Mouse (Mus musculus) limb, embryonic 12.5 days (tissue): ENCODE data around the gene Clcn1. TPM values are rescaled to one million over a fixed set of nuclear protein-coding genes. Genes with fewer than 3 reads are reported as not detected.

Source experiments
- ATAC-seq: fragments of 200-750 bp; cut with Nextera tagmentation; 2 replicates; pipeline ENCODE4 v1.8.0; 2017; ENCODE audit warnings: low read depth, moderate TSS enrichment; ENCODE audit not compliant: insufficient number of reproducible peaks, insufficient read depth, low FRiP score, low TSS enrichment
- H3K27ac ChIP-seq: fragments of 300-500 bp; sonication (generic); 2 replicates; pipeline ENCODE4 v1.5.1; 2016; ENCODE audit warnings: mild to moderate bottlenecking, moderate library complexity
- H3K27me3 ChIP-seq: fragments of 300-500 bp; sonication (generic); 2 replicates; pipeline ENCODE4 v1.6.1; 2016; ENCODE audit warnings: mild to moderate bottlenecking, moderate library complexity
- H3K36me3 ChIP-seq: fragments of 300-500 bp; sonication (generic); 2 replicates; pipeline ENCODE4 v1.6.1; 2016; ENCODE audit warnings: mild to moderate bottlenecking, moderate library complexity
- H3K4me1 ChIP-seq: fragments of 300-500 bp; sonication (generic); replicated peaks from 2 replicates; pipeline ENCODE4 v1.6.1; 2016
- H3K4me2 ChIP-seq: fragments of 300-500 bp; sonication (generic); 2 replicates; pipeline ENCODE4 v1.6.1; 2016; ENCODE audit warnings: mild to moderate bottlenecking, moderate library complexity
- H3K4me3 ChIP-seq: fragments of 300-500 bp; sonication (generic); replicated peaks from 2 replicates; pipeline ENCODE4 v1.5.1; 2016; ENCODE audit warnings: mild to moderate bottlenecking
- H3K9ac ChIP-seq: fragments of 300-500 bp; sonication (generic); replicated peaks from 2 replicates; pipeline ENCODE4 v1.6.1; 2016; ENCODE audit warnings: mild to moderate bottlenecking, moderate library complexity
- H3K9me3 ChIP-seq: fragments of 300-500 bp; sonication (generic); 2 replicates; pipeline ENCODE4 v1.6.1; 2016; ENCODE audit warnings: mild to moderate bottlenecking, moderate library complexity
- WGBS: fragments of 180-500 bp; shearing (Covaris S2); methylation state at CpG from one replicate; pipeline ENCODE4 v1.1.7; 2016; 5-methylcytosine and 5-hydroxymethylcytosine counted together
- polyA plus RNA-seq: library from polyadenylated mRNA; unstranded; fragments of >200 nt; fragmentation: Nextera tagmentation; extraction: Ambion mirVana; gene quantifications from 2 replicates; pipeline ENCODE4 v1.2.1, GENCODE M21; 2016

The Clcn1 gene
- 0.51 and 0.56 TPM in 2 replicates for polyA plus RNA-seq

DNA sequence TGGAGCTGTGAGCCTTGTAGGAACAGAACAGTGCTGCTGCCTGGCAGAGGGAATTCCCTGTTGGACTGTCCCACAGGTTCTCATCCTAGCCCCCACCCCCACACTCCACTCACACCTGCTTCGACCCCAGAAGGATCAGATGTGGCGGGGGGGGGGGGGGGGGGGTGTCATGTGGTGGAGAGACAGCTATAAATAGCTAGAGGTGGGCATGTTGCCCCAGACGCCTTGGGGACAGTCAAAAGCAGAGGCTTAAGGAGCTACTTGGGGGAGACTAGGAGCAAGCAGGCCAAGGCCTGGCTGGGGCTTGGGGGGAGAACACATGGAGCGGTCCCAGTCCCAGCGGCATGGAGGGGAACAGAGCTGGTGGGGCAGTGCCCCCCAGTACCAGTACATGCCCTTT is at the start of gene Clcn1:
Gene Clcn1, plus strand, starts transcription at position 238 of the 400 bp plus-strand sequence.
- Histone ChIP-seq H3K27ac (no peak within 1 kb of the TSS), H3K4me3 (no peak within 1 kb of the TSS), H3K4me2 (no peak within 1 kb of the TSS), H3K27me3 (no peaks in the 10 kb centered on the region), H3K36me3 (peaks cover 45% of the 10 kb centered on the region), H3K9me3 (no peaks in the 10 kb centered on the region), H3K4me1 (no peaks in the 10 kb centered on the region), H3K9ac (no peak within 1 kb of the TSS)
- no peak for ATAC-seq
- 61% methylated on average over 4 of the region's 5 CpGs for WGBS

DNA sequence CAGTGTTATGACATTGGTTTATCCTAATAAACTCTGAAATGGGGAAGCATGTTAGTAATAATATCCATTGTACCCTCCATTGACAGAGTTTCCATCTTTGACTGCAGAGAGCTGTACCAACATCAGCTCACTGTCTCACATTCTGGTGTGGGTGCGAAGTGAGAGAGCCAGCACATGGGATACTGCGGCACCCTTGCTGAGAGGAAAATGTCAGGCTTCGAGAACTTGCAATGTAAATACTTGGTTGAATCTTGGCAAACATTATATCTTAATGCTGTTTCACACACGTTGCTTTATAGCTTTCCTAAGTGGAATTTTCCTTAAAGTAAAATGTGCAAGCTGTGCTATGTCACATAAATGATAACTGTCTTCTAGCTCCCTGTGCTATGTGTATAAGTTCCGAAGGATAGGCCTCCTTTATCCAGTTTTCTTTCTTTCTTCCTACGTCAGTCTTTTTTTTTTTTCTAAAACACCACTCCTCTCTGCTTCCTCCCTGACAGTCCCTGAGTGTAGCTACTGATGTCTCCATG is 49.1 kb upstream of the Clcn1 start:
- no peak for ATAC-seq
- no peaks in the 10 kb centered on the region for H3K36me3 ChIP-seq
- H3K27me3 ChIP-seq = no peaks in the 10 kb centered on the region
- no peak overlapping the region for H3K4me2 ChIP-seq
- H3K4me3 ChIP-seq = no peak overlapping the region
- H3K4me1 ChIP-seq = no peaks in the 10 kb centered on the region
- H3K9me3 ChIP-seq = no peaks in the 10 kb centered on the region
- no peak overlapping the region for H3K27ac ChIP-seq
- H3K9ac ChIP-seq = no peak overlapping the region
- 76% methylated on average over 6 of the region's 6 CpGs for WGBS

DNA sequence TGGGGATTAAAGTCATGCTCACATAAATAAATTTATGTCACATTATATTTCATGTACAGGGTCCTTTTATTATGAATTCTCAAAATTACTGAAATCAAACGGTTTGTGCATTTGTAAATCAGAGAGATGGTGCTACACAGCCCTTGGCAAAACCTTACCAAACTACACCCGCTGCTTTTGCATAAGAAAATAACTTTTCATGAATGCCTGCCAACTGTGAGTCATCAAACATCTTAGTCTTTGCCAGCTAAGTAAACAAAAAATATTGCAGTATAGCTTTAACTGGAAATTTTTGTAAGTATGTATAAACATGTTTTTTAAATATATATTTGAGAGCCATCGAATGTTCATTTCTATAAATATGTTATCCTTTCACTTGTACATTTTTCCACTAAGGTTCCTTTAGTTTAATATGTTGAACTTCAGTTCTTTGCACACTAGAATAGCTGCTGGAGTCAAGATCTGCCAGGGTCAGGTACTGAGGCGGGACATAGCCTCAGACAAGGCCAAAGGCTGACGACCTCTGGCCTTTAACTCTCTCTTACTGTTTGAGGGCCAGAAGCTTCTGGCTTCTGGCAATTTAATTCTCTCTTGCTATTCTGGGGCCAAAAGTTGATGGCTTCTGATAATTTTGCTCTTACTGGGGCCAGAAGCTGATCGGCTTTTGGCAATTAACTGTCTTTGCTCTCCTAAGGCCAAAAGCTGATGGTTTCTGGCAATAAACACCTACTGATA is 45.0 kb upstream of the Clcn1 start:
- ATAC-seq = no peak

DNA sequence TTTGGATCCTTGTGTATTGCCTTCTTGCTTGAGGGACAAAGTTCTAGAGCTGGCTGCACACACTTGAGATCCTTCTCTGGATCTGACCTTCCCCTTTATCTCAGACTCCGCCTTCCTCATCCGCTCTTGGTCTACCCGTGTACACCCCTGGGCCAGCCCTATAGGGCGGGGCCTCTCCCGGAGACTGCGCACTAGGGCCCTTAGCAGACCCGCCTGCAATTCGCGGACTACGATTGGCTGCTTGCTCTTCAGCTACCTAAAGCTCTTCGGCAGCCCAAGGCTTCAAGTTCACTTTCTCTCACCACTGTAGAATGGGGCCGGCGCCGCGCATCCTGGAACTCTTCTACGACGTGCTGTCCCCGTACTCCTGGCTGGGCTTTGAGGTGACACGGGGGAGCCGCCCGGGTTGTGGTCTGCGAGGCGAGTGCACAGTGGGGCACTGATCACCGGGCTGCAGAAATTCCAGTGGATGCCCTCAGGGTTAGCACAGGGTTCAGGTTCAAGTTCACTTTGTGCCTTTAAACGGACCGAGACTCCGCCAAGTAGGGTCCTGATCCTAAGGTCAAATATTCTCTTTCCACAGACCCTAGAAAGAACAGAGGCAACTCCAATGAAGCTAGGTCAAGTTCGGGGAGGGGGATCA is 40.7 kb upstream of the Clcn1 start, which contains the start of gene Gstk1:
Gene Gstk1, plus strand, starts transcription at position 225 of the 643 bp plus-strand sequence.
- peak within 1 kb of the TSS; percentile 61 for H3K4me2 ChIP-seq
- peak within 1 kb of the TSS; percentile 48 for H3K4me3 ChIP-seq
- peak; percentile 100 for ATAC-seq
- no peaks in the 10 kb centered on the region for H3K9me3 ChIP-seq
- peak within 1 kb of the TSS; percentile 54 for H3K9ac ChIP-seq
- no peaks in the 10 kb centered on the region for H3K36me3 ChIP-seq
- 3% methylated on average over 28 of the region's 28 CpGs for WGBS
- H3K4me1 ChIP-seq = no peaks in the 10 kb centered on the region; the same call in 1 of the 2 replicates
- H3K27me3 ChIP-seq = peaks cover 15% of the 10 kb centered on the region
- H3K27ac ChIP-seq = no peak within 1 kb of the TSS

More for the DNA sequence above, 45.0 kb upstream of the Clcn1 start:
- peaks cover 5% of the 10 kb centered on the region for H3K27me3 ChIP-seq
- H3K9me3 ChIP-seq = no peaks in the 10 kb centered on the region
- no peak overlapping the region for H3K4me3 ChIP-seq
- no peak overlapping the region for H3K9ac ChIP-seq
- H3K36me3 ChIP-seq = no peaks in the 10 kb centered on the region
- H3K4me1 ChIP-seq = no peaks in the 10 kb centered on the region; the same call in 1 of the 2 replicates
- WGBS = 73% methylated on average over 6 of the region's 6 CpGs
- no peak overlapping the region for H3K4me2 ChIP-seq
- no peak overlapping the region for H3K27ac ChIP-seq

DNA sequence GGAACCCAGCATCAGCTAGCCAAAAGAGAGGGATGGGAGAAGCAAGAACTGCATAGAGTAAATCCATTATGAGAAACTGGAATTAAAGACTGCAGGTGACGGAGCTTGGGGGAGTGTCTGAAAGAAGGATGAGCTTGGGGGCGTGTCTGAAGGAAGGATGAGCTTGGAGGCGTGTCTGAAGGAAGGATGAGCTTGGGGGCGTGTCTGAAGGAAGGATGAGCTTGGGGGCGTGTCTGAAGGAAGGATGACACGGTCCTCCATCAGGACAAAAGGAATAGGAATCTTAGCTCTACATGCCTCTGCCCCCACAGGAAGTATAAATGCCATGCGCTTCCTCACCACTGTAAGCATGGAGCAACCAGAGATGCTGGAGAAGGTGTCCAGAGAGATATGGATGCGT is 39.3 kb upstream of the Clcn1 start:
- Histone ChIP-seq H3K9ac (no peak overlapping the region), H3K4me3 (no peak overlapping the region), H3K27me3 (peaks cover 15% of the 10 kb centered on the region), H3K36me3 (no peaks in the 10 kb centered on the region), H3K4me2 (no peak overlapping the region), H3K27ac (no peak overlapping the region), H3K9me3 (no peaks in the 10 kb centered on the region), H3K4me1 (no peaks in the 10 kb centered on the region; the same call in 1 of the 2 replicates)
- whole genome bisulfite sequencing = 12% methylated on average over 8 of the region's 8 CpGs
- ATAC-seq = no peak

DNA sequence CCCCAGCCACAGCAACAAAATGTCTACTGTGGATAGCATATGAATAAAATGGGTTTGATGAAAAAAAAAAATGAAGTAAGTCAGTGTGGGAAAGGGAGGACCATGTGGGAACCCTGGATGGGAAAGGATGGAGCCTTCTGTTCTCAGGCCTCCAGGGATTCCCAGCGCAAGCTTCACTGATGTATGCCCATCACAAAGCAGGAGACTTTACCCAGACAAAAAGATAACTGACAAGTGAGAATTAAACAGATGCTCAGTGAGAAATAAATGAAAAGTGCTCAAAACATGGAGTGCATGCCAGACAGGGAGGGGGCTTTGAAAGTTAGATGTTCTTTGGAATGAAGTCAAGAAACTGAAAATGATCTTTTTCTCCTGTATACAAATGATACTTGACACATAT is 38.5 kb upstream of the Clcn1 start:
- Histone ChIP-seq H3K9ac (no peak overlapping the region), H3K4me3 (no peak overlapping the region), H3K9me3 (no peaks in the 10 kb centered on the region), H3K4me2 (no peak overlapping the region), H3K4me1 (no peaks in the 10 kb centered on the region; the same call in 1 of the 2 replicates), H3K27me3 (peaks cover 15% of the 10 kb centered on the region), H3K36me3 (no peaks in the 10 kb centered on the region), H3K27ac (no peak overlapping the region)
- WGBS = 88% methylated on average over 1 of the region's 1 CpGs
- no peak for ATAC-seq

DNA sequence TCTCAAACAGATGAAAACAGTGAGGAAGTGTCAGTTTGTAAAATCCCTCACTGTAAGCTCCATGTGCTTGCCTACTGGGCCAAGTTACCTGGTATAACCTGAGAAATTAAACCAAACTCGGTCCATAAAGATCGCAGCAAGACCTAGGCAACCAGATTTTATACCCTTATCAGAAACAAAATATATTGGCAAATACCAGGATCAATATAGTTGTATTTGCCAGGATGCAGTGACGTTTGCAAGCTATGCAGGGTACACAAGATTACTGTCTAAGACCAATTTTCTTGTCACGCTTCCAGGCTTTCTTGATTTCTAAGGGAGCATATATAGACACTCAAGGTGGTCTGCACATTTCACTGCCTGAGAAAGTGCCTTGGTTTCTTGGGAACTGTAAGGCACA is 34.7 kb upstream of the Clcn1 start:
- Histone ChIP-seq H3K4me1 (no peaks in the 10 kb centered on the region), H3K4me2 (no peak overlapping the region), H3K9ac (no peak overlapping the region), H3K9me3 (no peaks in the 10 kb centered on the region), H3K27me3 (peaks cover 7% of the 10 kb centered on the region), H3K4me3 (no peak overlapping the region), H3K36me3 (no peaks in the 10 kb centered on the region), H3K27ac (no peak overlapping the region)
- 84% methylated on average over 4 of the region's 4 CpGs for WGBS
- no peak for ATAC-seq

DNA sequence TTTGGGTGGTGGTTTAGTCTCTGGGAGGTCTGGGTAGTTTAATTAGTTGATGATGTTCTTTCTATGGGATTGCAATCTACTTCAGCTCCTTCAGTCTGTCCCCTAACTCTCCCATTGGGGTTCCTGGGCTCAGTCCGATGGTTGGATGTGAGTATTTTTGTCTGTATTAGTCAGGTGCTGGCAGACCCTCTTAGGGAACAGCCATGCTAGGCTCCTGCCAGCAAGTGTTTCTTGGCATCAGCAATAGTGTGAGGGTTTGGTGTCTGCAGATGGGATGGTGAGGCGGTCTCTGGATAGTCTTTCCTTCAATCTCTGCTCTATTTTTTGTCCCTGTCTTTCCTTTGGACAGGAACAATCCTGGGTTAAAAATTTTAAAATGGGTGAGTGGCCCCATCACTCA is 33.4 kb upstream of the Clcn1 start:
- Histone ChIP-seq H3K9ac (no peak overlapping the region), H3K9me3 (no peaks in the 10 kb centered on the region), H3K27ac (no peak overlapping the region), H3K27me3 (no peaks in the 10 kb centered on the region), H3K4me1 (no peaks in the 10 kb centered on the region), H3K4me2 (no peak overlapping the region), H3K36me3 (no peaks in the 10 kb centered on the region), H3K4me3 (no peak overlapping the region)
- ATAC-seq = no peak
- 82% methylated on average over 2 of the region's 2 CpGs for WGBS

DNA sequence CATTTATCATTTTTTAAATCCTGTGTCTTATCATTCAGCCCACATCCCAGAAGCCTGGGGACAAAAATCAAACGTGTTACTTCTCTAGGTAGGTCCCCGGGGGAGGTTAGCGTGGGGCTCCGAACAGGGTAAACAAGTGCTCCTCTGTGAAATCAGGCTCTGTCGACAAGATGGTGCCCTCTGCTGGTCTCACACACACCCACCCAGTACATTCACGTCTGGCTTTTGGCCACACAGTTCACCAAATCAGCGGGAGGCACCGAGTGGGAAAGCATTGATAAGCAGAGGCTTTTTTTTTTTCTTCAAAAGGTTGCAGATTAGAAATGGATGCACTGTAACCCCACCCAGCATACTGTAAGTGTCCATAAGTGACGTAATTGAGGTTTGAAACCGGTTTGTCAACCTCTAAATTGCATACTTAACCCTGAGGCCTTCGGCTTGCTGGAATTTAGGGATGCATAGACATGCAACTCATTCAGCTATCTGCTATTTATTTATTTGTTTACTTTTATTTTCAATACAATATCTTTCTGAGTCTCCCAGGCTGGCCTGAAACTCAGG is 29.1 kb upstream of the Clcn1 start:
- H3K36me3 ChIP-seq = no peaks in the 10 kb centered on the region
- H3K27me3 ChIP-seq = no peaks in the 10 kb centered on the region
- H3K4me1 ChIP-seq = no peaks in the 10 kb centered on the region
- no peaks in the 10 kb centered on the region for H3K9me3 ChIP-seq
- H3K9ac ChIP-seq = no peak overlapping the region
- H3K4me3 ChIP-seq = no peak overlapping the region
- no peak overlapping the region for H3K4me2 ChIP-seq
- H3K27ac ChIP-seq = no peak overlapping the region
- no peak for ATAC-seq
- 18% methylated on average over 11 of the region's 11 CpGs for WGBS

DNA sequence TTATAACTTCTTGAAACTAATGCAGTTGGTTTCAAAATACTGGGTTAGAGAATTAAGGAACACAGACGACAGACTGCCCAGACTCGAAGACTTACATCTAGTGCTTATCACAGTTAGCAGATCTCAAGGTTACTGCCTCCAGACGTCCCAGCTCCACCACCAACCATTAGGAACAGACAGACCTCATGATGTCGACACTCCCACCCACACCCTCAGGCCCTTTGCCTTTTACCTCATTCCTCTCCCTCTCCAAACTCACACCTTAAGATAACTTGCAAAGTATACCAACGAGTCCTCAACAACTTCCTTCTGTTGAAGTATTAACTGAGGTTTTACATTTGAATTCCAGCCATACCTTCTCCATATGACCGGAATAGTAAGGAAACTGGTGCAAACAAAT is 26.1 kb upstream of the Clcn1 start:
- no peak overlapping the region for H3K9ac ChIP-seq
- H3K27ac ChIP-seq = no peak overlapping the region
- no peak for ATAC-seq

DNA sequence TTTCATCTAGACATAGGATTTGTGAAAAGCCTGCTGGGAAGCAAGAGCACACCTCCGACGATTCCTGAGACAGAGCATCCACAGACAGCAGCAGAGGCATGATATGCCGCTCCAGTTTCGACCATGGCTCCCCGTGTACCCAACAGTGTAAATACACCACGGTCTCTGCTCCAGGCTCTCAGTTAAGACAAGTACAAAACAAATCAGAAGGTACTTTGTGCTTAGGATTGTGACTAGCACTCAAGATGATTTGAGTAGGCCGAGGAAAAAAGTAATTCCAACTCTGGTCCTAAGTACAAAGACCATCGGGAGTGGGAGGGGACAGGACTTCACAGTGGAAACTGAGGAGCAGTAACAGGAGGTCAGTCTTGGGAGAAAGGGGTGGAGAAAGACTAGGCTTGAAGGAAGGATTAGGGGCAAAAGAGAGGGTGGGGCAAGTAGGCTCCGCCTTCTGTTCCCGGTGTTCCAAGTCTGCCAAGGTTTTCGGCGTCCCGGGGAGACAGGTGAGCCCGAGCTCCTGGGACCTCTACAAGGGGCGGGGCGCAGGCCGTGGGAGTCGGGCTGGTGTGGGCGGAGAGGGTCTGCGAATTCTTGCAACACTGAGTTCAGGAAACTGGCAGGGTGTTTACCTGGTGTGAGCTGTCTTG is 24.8 kb upstream of the Clcn1 start, which contains the start of gene Tmem139:
Gene Tmem139, plus strand, starts transcription at position 447 of the 647 bp plus-strand sequence.
- Histone ChIP-seq H3K4me1 (peaks cover 5% of the 10 kb centered on the region; the same call in 1 of the 2 replicates), H3K4me2 (peak within 1 kb of the TSS; percentile 54), H3K27ac (no peak within 1 kb of the TSS), H3K9ac (peak within 1 kb of the TSS; percentile 40; the same call in 1 of the 2 replicates), H3K36me3 (no peaks in the 10 kb centered on the region), H3K4me3 (peak within 1 kb of the TSS; percentile 27), H3K9me3 (no peaks in the 10 kb centered on the region), H3K27me3 (no peaks in the 10 kb centered on the region)
- ATAC-seq = no peak
- WGBS = 14% methylated on average over 20 of the region's 20 CpGs

More for the DNA sequence above, 26.1 kb upstream of the Clcn1 start:
- Histone ChIP-seq H3K4me2 (no peak overlapping the region), H3K27me3 (no peaks in the 10 kb centered on the region), H3K4me3 (no peak overlapping the region), H3K4me1 (no peaks in the 10 kb centered on the region), H3K36me3 (no peaks in the 10 kb centered on the region), H3K9me3 (no peaks in the 10 kb centered on the region)
- WGBS = 59% methylated on average over 6 of the region's 6 CpGs
